Mouse (Mus musculus) erythroblast, adult 5-6 weeks (primary cell): ENCODE measurements around the gene Pum2. TPM values are rescaled to one million over a fixed set of nuclear protein-coding genes. Genes with fewer than 3 reads are reported as not detected.

ENCODE experiments used
- ATAC-seq: replicated peaks from 2 replicates; pipeline ENCODE4 v1.8.0; 2016; ENCODE audit warnings: moderate number of reproducible peaks, mild to moderate bottlenecking, moderate TSS enrichment, inconsistent platforms; ENCODE audit not compliant: poor library complexity, low FRiP score, severe bottlenecking
- total RNA-seq, 2 experiments: library from RNA; stranded (forward) in 1 of 2; stranded (reverse) in 1 of 2; fragments of 150-400 nt in 1 of 2; fragments of 200-764, 138-1000 nt in 1 of 2; gene quantifications; 2 replicates each; pipeline versions ENCODE4 v1.2.3 to v1.2.4; 2015 to 2017; ENCODE audit warnings: low replicate concordance in 2 of 2

Gene Pum2
- total RNA-seq, 2 experiments from 2014 or later = 73.8 to 76.8 TPM

DNA sequence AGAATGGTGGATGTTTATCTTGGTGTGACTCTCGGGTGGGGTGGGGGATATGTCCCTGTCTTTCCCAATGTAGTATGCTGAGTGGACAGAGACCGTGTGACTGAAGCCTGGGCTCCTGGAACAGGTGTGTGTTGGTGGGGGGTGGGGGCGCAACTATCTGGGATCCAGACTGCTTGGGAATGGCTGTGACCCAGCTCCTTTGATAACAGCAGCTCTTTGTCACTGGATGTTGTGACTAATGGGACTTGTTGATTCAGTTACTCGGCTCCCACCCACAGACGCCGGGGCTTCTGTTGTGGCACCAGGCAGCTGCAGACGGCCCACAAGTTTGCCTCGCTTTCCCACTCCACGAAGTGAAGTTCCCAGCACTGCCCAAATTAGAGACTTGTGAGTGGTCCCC, 110.3 kb downstream of the Pum2 start:
- ATAC-seq = no peak

DNA sequence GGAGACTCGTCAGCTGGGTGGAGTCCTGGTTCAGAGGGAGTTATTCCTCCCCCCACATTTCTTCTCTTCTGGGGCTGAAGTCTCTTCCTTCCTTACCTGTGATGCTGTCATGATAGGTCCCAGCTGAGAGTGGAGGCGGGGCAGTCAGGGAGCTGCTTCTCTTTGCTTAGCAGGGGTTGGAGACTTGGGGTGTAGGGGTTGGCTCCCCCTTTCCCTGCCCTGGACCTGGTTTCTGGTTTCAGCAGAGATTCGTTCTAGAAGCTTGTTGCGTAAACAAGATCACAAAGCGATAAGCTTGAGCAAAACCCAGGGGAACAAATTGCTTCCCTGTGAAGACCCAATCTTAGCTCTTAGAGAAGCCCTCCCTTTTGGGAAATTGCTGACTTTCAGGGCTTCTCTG, 112.5 kb downstream of the Pum2 start:
- no peak for ATAC-seq

DNA sequence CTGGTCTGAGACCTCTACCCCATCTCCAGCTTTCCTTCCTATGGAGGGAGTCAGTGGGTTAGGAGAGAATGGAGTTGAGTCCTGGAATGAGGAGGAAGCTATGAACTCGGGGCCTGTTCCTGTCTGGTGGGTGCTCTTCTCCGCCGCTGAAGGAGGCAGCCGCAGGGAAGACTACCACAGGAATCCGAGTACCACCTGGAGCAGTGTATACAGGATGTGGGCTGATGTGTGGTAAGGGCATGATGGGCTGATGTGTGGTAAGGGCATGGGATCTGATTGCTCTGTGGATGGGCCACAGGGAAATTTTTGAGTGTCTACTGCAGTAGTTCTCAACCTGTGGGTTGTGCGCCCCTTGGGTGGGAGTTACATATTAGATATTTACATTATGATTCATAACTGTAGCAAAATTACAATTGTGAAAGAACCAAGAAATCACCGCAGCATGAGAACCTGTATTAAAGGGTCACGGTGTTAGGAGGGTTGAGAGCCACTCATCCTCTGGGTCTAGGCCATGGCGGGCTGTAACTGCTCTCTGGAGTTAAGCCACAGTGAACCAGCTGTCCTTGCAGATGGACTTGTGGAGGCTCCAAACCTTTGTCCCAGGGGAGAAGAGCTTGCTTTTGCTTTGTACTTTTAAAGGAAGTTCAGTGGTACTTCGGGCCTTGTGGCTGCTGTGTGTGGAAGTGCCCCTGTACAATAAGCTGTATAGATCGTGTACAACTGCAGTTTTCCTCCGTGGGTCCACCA, 113.2 kb downstream of the Pum2 start:
- ATAC-seq = no peak

DNA sequence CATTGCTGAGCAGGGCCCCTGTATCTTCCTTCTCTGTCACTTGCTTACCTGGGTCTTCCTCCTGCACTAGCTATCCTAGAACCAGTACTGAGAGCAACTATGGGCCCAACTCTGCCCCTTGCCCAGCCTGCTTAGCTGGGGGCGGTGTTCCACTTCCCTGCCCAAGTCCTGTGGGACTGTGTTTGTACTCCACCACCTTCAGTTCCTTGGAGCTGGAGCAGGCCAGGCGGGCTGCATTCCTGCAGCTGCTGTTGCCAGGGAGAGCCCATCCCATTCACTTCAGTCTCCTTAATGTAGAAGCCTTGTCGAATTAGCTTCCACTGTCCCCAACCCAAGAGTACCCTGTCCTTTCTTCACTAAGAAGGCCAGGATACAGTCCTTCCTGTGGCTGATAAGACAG, 114.5 kb downstream of the Pum2 start:
- ATAC-seq = no peak

DNA sequence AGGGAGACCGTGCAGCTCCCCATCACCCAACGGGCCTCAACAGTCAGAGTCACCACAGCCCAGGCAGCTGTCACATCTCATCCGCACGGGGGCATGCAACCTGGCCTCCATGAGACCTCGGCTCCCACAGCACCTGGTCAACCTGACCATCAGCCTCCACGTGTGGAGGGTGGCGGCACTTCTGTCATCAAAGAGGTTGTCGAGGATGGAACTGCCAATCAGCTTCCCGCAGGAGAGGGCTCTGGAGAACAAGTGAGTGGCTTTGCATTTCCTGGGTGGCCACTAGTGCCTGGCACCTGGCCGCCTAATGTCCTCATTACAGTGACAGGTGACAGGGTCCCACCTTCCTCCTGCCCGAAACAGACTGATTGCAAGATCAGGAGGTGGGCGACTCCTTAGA, 116.7 kb downstream of the Pum2 start:
- no peak for ATAC-seq

DNA sequence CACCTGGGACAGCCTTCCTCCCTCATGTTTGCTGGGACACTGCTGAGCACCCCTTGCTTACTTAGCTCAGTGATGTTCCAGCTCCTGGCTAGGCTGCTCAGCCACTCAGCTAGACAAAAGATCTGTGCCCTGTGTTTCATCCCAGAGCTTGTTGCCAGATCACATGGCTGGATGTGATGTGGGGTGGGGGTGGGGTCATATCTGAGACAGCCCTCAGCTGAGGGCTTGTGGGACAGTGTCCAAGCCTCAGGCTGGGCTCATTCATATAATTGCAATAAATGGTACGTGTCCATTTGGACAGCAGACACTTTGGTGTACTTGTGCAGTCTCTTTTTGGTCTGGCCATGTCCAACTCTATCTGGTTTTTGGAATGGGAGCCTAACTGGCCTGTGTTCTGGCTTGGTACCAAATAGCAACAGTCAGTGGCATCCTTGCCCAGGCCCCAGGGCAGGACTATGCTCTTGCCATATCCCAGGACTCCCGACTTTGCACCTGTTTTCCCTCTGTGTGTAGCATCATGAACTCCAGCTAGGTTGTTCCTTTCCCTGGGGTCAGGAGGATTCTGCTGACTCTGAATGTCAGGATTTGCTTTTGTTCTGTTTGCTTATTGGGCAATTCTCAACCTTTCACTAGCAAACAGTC, 119.6 kb downstream of the Pum2 start:
- no peak for ATAC-seq

DNA sequence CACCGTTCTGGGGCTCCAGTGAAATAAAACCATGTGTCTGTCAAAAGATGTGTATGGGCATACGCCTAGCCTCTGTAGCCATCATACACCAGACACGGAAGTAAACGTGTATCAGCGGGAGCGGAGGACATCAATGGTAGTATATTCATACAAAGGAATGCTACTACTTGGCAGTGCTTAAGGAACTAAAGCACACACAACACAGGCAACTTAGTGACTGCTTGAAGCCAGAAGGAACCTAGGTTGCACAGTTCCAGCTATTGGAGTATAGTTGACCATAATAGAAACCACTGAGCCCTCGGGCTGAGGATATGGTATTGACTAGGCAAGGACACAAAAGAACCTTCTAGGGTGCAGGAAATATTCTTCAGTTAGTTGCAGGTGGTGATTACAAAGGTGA, 124.0 kb downstream of the Pum2 start:
- ATAC-seq = no peak

DNA sequence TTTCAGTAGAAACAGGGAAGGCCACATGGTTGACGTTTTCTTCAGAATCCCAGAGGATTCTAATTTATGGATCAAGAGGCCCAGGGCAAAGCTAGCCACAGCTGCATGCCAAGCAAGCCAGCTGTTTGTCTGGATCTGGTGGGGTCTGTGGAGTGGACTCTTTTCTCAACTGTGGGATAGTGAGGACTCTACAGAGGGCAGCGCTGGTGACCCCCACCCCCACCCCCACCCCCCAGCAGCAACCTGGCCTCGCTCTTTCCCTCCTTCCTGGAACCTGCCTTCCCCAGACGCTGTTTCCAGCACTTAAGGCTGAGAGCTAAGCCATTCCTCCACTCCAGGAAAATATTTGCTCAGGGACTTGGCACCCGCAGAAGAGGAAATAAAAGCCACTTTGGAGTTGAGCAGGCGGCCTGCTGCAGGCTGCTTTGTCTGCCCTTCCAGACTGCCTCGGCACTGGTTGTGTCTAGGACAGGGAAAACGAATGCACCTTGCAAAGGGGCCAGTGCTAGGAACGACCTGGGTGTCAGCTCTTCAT, 124.6 kb downstream of the Pum2 start:
- ATAC-seq = no peak

Other genes with a start within 250 kb of the Pum2 start
- 27.4 and 31.9 TPM in 2 replicates for gene Rhob, start 174.1 kb upstream of the Pum2 start, total RNA-seq (2015; ENCODE audit: low replicate concordance)
- gene Rhob, start 174.1 kb upstream of the Pum2 start, total RNA-seq (2017; ENCODE audit: low replicate concordance) = 8.9 and 9.7 TPM in 2 replicates
- gene Slc7a15, start 75.1 kb upstream of the Pum2 start, total RNA-seq (2015; ENCODE audit: low replicate concordance) = not detected in 2 replicates
- gene Slc7a15, start 75.1 kb upstream of the Pum2 start, total RNA-seq (2017; ENCODE audit: low replicate concordance) = not detected in 2 replicates
- gene Sdc1, start 97.2 kb downstream of the Pum2 start, total RNA-seq (2015; ENCODE audit: low replicate concordance) = 1.2 TPM in 1 of 2 replicates, not detected in the other
- gene Sdc1, start 97.2 kb downstream of the Pum2 start, total RNA-seq (2017; ENCODE audit: low replicate concordance) = 0.98 TPM in 1 of 2 replicates, not detected in the other
- gene Laptm4a, start 247.5 kb downstream of the Pum2 start, total RNA-seq (2015; ENCODE audit: low replicate concordance) = 82.0 and 92.8 TPM in 2 replicates
- gene Laptm4a, start 247.5 kb downstream of the Pum2 start, total RNA-seq (2017; ENCODE audit: low replicate concordance) = 120 and 147 TPM in 2 replicates